Comparison of ENCODE assay signal across 15 mouse cellular contexts in genomic region chr2:5219847-5220375, GRCm38 (mm10).
"Had no signal": no experiment of that assay in that cellular context is flagged by ENCODE, and none has a peak within 500 bp of the region (broad histone marks: within the 10 kb centered on the region; RNA-seq: fewer than 3 reads in every experiment).

No protein-coding gene starts in this region.

- H3K9me3 ChIP-seq: liver, embryonic 13.5 days; midbrain, embryonic 10.5 days; midbrain, embryonic 13.5 days; neural tube, embryonic 13.5 days; stomach, embryonic 15.5 days had no signal

- H3K36me3 ChIP-seq: liver, embryonic 13.5 days; midbrain, embryonic 10.5 days; midbrain, embryonic 13.5 days; neural tube, embryonic 13.5 days; stomach, embryonic 15.5 days had no signal

- ATAC-seq: midbrain, embryonic 13.5 days; midbrain, embryonic 16.5 days had no signal

- H3K4me1 ChIP-seq: liver, embryonic 13.5 days; megakaryocyte, embryonic 14.5 days; midbrain, embryonic 10.5 days; midbrain, embryonic 13.5 days; neural tube, embryonic 13.5 days; stomach, embryonic 15.5 days had no signal

- H3K27me3 ChIP-seq: liver, embryonic 13.5 days; midbrain, embryonic 13.5 days; neural tube, embryonic 13.5 days; stomach, embryonic 15.5 days had no signal

- DNase-seq: layer of hippocampus, adult 9-11 months; liver, embryonic 13.5 days; lung, embryonic 14.5 days; retina, postnatal 1 day; right cerebral cortex, postnatal 25 days; spleen, adult 18-20 months; thymus, postnatal 25 days had no signal

- H3K9ac ChIP-seq: liver, embryonic 13.5 days; lung, embryonic 14.5 days; midbrain, embryonic 13.5 days; neural tube, embryonic 13.5 days; stomach, embryonic 15.5 days had no signal

- H3K4me2 ChIP-seq: liver, embryonic 13.5 days; lung, embryonic 14.5 days; midbrain, embryonic 13.5 days; neural tube, embryonic 13.5 days; stomach, embryonic 15.5 days had no signal

- H3K27ac ChIP-seq: layer of hippocampus, adult 2 months; liver, embryonic 13.5 days; midbrain, embryonic 10.5 days; midbrain, embryonic 13.5 days; neural tube, embryonic 13.5 days; stomach, embryonic 15.5 days had no signal

- H3K4me3 ChIP-seq: layer of hippocampus, adult 2 months; liver, embryonic 13.5 days; megakaryocyte, embryonic 14.5 days; midbrain, embryonic 10.5 days; midbrain, embryonic 13.5 days; myocyte; neural tube, embryonic 13.5 days; stomach, embryonic 15.5 days had no signal
